7 mouse cellular contexts compared by ENCODE assay signal in genomic region chr1:72244317-72245036, GRCm38 (mm10). TPM values are rescaled to one million over a fixed set of nuclear protein-coding genes. Genes with fewer than 3 reads are reported as not detected.
A peak's percentile ranks its signal among the peaks of the same experiment; 100 is the strongest.
DNase-seq lines count a peak whose midpoint lies in the region; ATAC-seq and TF ChIP-seq lines count a peak whose summit lies in the region.

No protein-coding gene starts in this region.

- no peaks in the 10 kb centered on the region; the same call in 1 of the 2 replicates for H3K4me1 ChIP-seq in testis, adult 2 months (ENCODE audit: control insufficient read depth, insufficient read depth, low read length)
- no peaks in the 10 kb centered on the region for H3K4me1 ChIP-seq in brown adipose tissue, adult 24 weeks (ENCODE audit: control insufficient read depth, insufficient read depth, insufficient read length, low read length)
- peaks cover 13% of the 10 kb centered on the region for H3K4me1 ChIP-seq in liver, embryonic 13.5 days (replicated peaks)

- H3K27ac ChIP-seq in testis, adult 2 months (ENCODE audit: control insufficient read depth, insufficient read depth, low read depth, low read length): peak overlapping the region; percentile 52; the same call in 1 of the 2 replicates
- H3K27ac ChIP-seq in brown adipose tissue, adult 24 weeks (replicated peaks; ENCODE audit: low read depth, low read length): no peak overlapping the region
- peak overlapping the region; percentile 68 for H3K27ac ChIP-seq in liver, embryonic 13.5 days

- WGBS in liver, embryonic 13.5 days (ENCODE audit: insufficient replicate concordance): under 1% methylated on average over 12 of the region's 12 CpGs

- no peaks in the 10 kb centered on the region for H3K27me3 ChIP-seq in testis, adult 2 months (ENCODE audit: control insufficient read depth, insufficient read depth, low read length)
- H3K27me3 ChIP-seq in liver, embryonic 13.5 days: no peaks in the 10 kb centered on the region

- no peak for TF ChIP-seq CTCF in testis, adult 2 months (IDR thresholded peaks at IDR 0.05; ENCODE audit: control insufficient read depth, insufficient read depth, insufficient replicate concordance, low read depth, low read length)

- TF ChIP-seq POLR2A in testis, adult 2 months (IDR thresholded peaks at IDR 0.05; ENCODE audit: control insufficient read depth, low read depth, low read length): 0 out of 2 replicates have a peak, but pooled peaks have one; percentile 3

- H3K36me3 ChIP-seq in testis, adult 2 months (ENCODE audit: control insufficient read depth, insufficient read depth, low read length): no peaks in the 10 kb centered on the region
- H3K36me3 ChIP-seq in liver, embryonic 13.5 days: no peaks in the 10 kb centered on the region

- peak; percentile 91 for ATAC-seq in liver, embryonic 13.5 days (ENCODE audit: low read depth)
- ATAC-seq in neutrophil, adult 5-6 weeks (ENCODE audit: extremely low read depth, insufficient number of reproducible peaks, low FRiP score, poor library complexity, severe bottlenecking): peak; percentile 32

- peak overlapping the region; percentile 67; the same call in 1 of the 2 replicates for H3K4me2 ChIP-seq in liver, embryonic 13.5 days

- peak overlapping the region; percentile 73; the same call in 1 of the 2 replicates for H3K9ac ChIP-seq in liver, embryonic 13.5 days

- DNase-seq in testis, postnatal 10 days (ENCODE audit: low spot score): no peak
- DNase-seq in forelimb bud, embryonic 11.5 days (ENCODE audit: low read depth, low spot score): peak; percentile 90
- peak; percentile 71 for DNase-seq in liver, embryonic 13.5 days
- DNase-seq in urinary bladder, adult 18-20 months (ENCODE audit: low spot score in 2 of 2): no peak

- no peaks in the 10 kb centered on the region for H3K9me3 ChIP-seq in liver, embryonic 13.5 days (replicated peaks)

- peak overlapping the region; percentile 91 for H3K4me3 ChIP-seq in testis, adult 2 months (ENCODE audit: control insufficient read depth, low read depth, low read length)
- H3K4me3 ChIP-seq in brown adipose tissue, adult 24 weeks (ENCODE audit: insufficient read depth, low read depth, low read length): peak overlapping the region; percentile 63
- no peak overlapping the region for H3K4me3 ChIP-seq in liver, embryonic 13.5 days (replicated peaks)

RNA-seq across cellular contexts. Expression of gene Mreg, which starts 32.4 kb away (rescaled TPM):
- 7.4 and 8.1 TPM in 2 replicates for polyA plus RNA-seq in testis, adult 2 months (2012; rRNA removed)
- 3.6 and 6.4 TPM in 2 replicates for polyA plus RNA-seq in brown adipose tissue, adult 24 weeks (2012; ENCODE audit: insufficient read depth, insufficient read length, missing spikeins)
- polyA plus RNA-seq in liver, embryonic 13.5 days (2015; fragmentation: Nextera tagmentation; extraction: Ambion mirVana): 5.1 and 7.8 TPM in 2 replicates
- 1.5 and 2.6 TPM in 2 replicates for total RNA-seq in neutrophil, adult 5-6 weeks (2017)

RNA-seq across cellular contexts. Expression of gene Pecr, which starts 39.6 kb away (rescaled TPM):
- polyA plus RNA-seq in testis, adult 2 months (2012; rRNA removed): 1.5 and 1.9 TPM in 2 replicates
- polyA plus RNA-seq in brown adipose tissue, adult 24 weeks (2012; ENCODE audit: insufficient read depth, insufficient read length, missing spikeins): 37.3 and 39.8 TPM in 2 replicates
- polyA plus RNA-seq in liver, embryonic 13.5 days (2015; fragmentation: Nextera tagmentation; extraction: Ambion mirVana): 42.6 and 46.1 TPM in 2 replicates
- total RNA-seq in neutrophil, adult 5-6 weeks (2017): 0.93 and 1.5 TPM in 2 replicates

RNA-seq across cellular contexts. Expression of gene Tmem169, which starts 39.7 kb away (rescaled TPM):
- 0.08 and 0.17 TPM in 2 replicates for polyA plus RNA-seq in testis, adult 2 months (2012; rRNA removed)
- not detected in 2 replicates for polyA plus RNA-seq in brown adipose tissue, adult 24 weeks (2012; ENCODE audit: insufficient read depth, insufficient read length, missing spikeins)
- 0.48 and 0.96 TPM in 2 replicates for polyA plus RNA-seq in liver, embryonic 13.5 days (2015; fragmentation: Nextera tagmentation; extraction: Ambion mirVana)
- total RNA-seq in neutrophil, adult 5-6 weeks (2017): 0.12 TPM in 1 of 2 replicates, not detected in the other

Comparison
In these comparisons a context has a peak if more than half of its experiments do, and no peak if none do; other contexts are left out.
1. DNase-seq: peak in forelimb bud, embryonic 11.5 days (single experiment) and liver, embryonic 13.5 days (single experiment); none in testis, postnatal 10 days (single experiment) and urinary bladder, adult 18-20 months (0 of 2).
2. RNA of gene Pecr, which starts 39.6 kb away (polyA plus RNA-seq): 42.6 to 46.1 TPM in liver, embryonic 13.5 days and 37.3 to 39.8 TPM in brown adipose tissue, adult 24 weeks; 1.5 to 1.9 TPM in testis, adult 2 months; every median in the first group is over 10 times any median in the second.